Mouse (Mus musculus): Measurements from ENCODE around the gene Ctdsp1.

DNA sequence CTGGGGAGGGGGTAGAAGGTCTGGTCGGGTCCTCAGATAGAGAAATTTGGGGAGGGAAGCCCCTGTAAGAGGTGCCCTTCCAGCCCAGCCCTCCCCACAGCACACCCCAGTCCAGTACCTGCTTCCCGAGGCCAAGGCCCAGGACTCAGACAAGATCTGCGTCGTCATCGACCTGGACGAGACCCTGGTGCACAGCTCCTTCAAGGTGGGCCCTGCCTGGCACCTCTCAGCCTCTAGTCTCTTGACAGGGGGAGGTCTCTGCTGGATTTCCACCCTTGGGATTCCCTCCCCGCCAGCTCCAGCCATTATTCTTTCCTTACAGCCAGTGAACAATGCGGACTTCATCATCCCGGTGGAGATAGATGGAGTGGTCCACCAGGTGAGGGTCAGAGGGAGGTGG lies 2.4 kb downstream of the Ctdsp1 start:
- TF ChIP-seq POLR2A (IDR thresholded peaks at IDR 0.05; ENCODE audit: low read depth, low read length) (no peak), CTCF (IDR thresholded peaks at IDR 0.05; ENCODE audit: extremely low read depth, insufficient read depth, insufficient read length, insufficient replicate concordance) (no peak)

Measured in spleen, adult 2 months (tissue).